Mouse (Mus musculus) left cerebral cortex, postnatal 10 days (tissue): Measurements from ENCODE around the gene Spred1. TPM values are rescaled to one million over a fixed set of nuclear protein-coding genes. Genes with fewer than 3 reads are reported as not detected.

Experiments used
- DNase-seq, 2 experiments: peaks; one replicate each; pipeline ENCODE4 v3.0.0; 2021 to 2022; ENCODE audit warnings: low spot score in 2 of 2, mixed read lengths in 1 of 2; ENCODE audit errors: extremely low spot score in 1 of 2
- intact Hi-C: fragments of 180-260 bp; cut with DNase I; formaldehyde crosslinking; loops from one replicate; pipeline ENCODE4 v1.15.1; 2025
- total RNA-seq, 2 experiments: library from RNA; stranded (reverse); gene quantifications; 2 replicates each; pipeline ENCODE4 v1.2.3; 2021

The Spred1 gene
- 10 to 100 TPM; 71.8 to 73.6 TPM for total RNA-seq

GRCm38 (mm10) chr2:117121212-117121983, at the start of gene Spred1:
TSS of gene Spred1 (plus strand) at chr2:117121374.
- DNase-seq, result no peak
- intact Hi-C loops, result loop anchor here (2.0 to 5.0 kb wide), 4 partner anchors 61 to 219 kb away; no protein-coding TSS in a partner anchor

GRCm38 (mm10) chr2:117071596-117071995, 49.6 kb upstream of the Spred1 start:
- no peak for DNase-seq
- intact Hi-C loops, result no loop called here

GRCm38 (mm10) chr2:117078711-117079110, 42.5 kb upstream of the Spred1 start:
- no peak for DNase-seq
- intact Hi-C loops, result no loop called here

GRCm38 (mm10) chr2:117079621-117080020, 41.6 kb upstream of the Spred1 start:
- DNase-seq, result no peak
- intact Hi-C loops, result no loop called here

- DNase-seq, result no peak
- intact Hi-C loops, result no loop called here
These were observed 35.0 kb upstream of the Spred1 start for GRCm38 (mm10) chr2:117086002-117086765.

- intact Hi-C loops, result no loop called here
- no peak for DNase-seq
These were observed 34.3 kb upstream of the Spred1 start for GRCm38 (mm10) chr2:117086766-117087457.

GRCm38 (mm10) chr2:117087458-117087820, 33.7 kb upstream of the Spred1 start:
- DNase-seq, result no peak
- intact Hi-C loops, result no loop called here

GRCm38 (mm10) chr2:117089482-117089881, 31.7 kb upstream of the Spred1 start:
- intact Hi-C loops, result no loop called here
- no peak for DNase-seq

- DNase-seq, result no peak
- intact Hi-C loops, result no loop called here
These were observed 31.1 kb upstream of the Spred1 start for GRCm38 (mm10) chr2:117090061-117090460.

- intact Hi-C loops, result no loop called here
- DNase-seq, result no peak
These were observed 28.2 kb upstream of the Spred1 start for GRCm38 (mm10) chr2:117092946-117093401.

- DNase-seq, result no peak
- intact Hi-C loops, result no loop called here
These were observed 25.7 kb upstream of the Spred1 start for GRCm38 (mm10) chr2:117095491-117095890.

GRCm38 (mm10) chr2:117097305-117097704, 23.9 kb upstream of the Spred1 start:
- intact Hi-C loops, result no loop called here
- no peak for DNase-seq

- intact Hi-C loops, result no loop called here
- DNase-seq, result no peak
These were observed 21.9 kb upstream of the Spred1 start for GRCm38 (mm10) chr2:117099316-117099715.

- DNase-seq, result no peak
- intact Hi-C loops, result no loop called here
These were observed 17.7 kb upstream of the Spred1 start for GRCm38 (mm10) chr2:117103461-117103860.

GRCm38 (mm10) chr2:117105407-117105806, 15.8 kb upstream of the Spred1 start:
- intact Hi-C loops, result no loop called here

GRCm38 (mm10) chr2:117108059-117108458, 13.1 kb upstream of the Spred1 start:
- DNase-seq, result no peak
- intact Hi-C loops, result no loop called here

More at GRCm38 (mm10) chr2:117105407-117105806, 15.8 kb upstream of the Spred1 start:
- DNase-seq, result no peak

GRCm38 (mm10) chr2:117109296-117109695, 11.9 kb upstream of the Spred1 start:
- DNase-seq, result no peak
- intact Hi-C loops, result no loop called here

- no peak for DNase-seq
- intact Hi-C loops, result no loop called here
These were observed 10.8 kb upstream of the Spred1 start for GRCm38 (mm10) chr2:117110355-117110866.

- intact Hi-C loops, result no loop called here
- DNase-seq, result no peak
These were observed 7.9 kb upstream of the Spred1 start for GRCm38 (mm10) chr2:117113262-117113661.
